Mouse (Mus musculus): ENCODE data around the gene Dapk2.

The Dapk2 gene

DNA sequence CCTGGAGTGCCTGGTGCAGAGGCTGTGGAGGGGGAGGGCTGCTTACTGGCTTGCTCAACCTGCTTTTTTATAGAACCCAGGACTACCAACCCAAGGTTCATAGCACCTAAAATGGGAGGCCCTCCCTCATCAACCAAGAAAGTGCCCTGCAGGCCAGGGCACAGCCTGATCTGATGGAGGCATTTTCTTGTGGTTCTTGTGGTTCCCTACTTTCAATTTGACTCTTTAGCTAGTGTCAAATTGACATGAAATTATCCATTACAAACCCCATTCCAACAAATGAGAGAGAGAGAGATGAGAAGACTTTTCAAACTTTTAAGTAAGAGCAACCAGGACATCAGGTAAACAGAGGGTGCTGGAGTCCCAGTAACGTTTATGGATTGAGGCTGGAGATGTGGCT, 15.8 kb upstream of the Dapk2 start:
- no peak for DNase-seq (ENCODE audit: low spot score in 2 of 2)

DNA sequence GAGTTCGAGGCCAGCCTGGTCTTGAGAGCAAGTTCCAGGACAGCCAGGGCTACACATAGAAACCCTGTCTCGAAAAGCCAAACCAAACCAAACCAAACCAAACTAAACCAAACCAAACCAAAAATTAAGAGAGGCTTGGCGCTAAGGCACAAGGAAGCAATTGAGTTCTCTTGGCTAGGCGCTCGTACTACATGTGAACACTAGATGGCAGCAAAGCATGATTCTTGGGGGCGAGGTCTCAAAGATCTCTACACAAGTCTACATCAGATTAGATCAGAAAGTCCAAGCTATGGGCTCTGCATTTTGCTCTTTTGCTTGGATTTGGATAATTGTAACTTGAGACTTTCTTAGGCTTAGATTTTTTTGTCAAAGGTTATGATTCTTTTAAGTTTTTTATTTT, 13.8 kb upstream of the Dapk2 start:
- peak; percentile 34 to 74 for DNase-seq (ENCODE audit: low spot score in 2 of 2)

DNA sequence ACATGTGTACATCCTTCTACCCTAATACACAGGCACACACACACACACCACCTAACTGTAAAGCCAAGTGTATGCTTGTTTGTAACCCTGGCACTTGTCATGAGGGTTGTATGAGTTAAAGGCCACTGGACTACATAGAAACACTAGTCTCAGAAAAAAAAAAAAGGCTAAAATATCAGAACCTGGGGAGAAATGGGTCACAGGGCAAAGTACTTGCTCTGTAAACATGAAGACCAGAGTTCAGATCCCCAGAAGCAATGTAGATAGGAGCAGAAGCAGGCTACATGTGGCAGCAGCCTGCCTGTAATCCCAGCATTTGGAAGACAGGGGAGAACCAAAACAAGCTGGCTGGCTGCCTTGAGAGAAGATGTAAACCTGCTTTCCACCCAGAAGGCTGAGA, 11.9 kb upstream of the Dapk2 start:
- no peak for DNase-seq (ENCODE audit: low spot score in 2 of 2)

- DNase-seq (ENCODE audit: low spot score in 2 of 2), result no peak
Measured at GRCm38 (mm10) chr9:66152011-66152410, 6.0 kb upstream of the Dapk2 start.

DNA sequence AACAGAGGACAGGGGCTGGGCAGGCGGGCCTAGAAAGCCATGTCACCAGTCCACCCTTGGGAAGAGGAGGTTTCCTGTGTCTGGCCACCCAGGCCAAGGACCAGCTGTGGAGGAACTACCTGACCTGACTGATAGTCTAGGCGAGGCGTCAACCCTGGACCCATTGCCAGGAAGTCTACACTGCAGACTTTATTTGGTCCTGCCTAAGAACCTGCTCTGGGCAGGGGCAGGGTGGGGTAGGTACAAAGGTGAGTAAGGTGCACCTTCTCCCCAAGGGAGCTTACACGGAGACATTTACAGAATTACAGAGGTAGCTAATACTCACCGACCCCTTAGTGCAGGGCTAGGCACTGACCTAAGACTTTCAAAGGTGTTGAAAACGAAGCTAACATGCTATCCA, 4.4 kb upstream of the Dapk2 start:
- DNase-seq (ENCODE audit: low spot score in 2 of 2), result no peak

DNA sequence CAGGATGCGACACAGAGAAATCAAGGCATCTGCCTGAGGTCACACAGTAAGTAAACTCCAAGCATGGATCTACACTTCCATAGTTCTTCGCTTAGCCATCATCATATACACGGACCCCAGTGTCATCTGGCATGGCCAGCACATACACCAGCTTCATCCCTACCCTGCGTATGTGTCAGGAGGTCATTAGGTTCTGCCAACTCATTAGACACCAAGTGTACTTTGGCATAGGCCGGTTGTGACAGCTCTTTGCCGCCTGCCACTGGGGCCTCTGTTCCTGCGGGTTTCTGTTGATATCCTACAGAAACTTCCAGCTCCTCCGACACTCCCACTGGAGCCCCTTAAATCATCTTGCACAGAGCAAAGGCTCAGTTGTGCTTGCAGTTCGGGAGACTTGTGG, 4.0 kb upstream of the Dapk2 start:
- DNase-seq (ENCODE audit: low spot score in 2 of 2), result no peak

DNA sequence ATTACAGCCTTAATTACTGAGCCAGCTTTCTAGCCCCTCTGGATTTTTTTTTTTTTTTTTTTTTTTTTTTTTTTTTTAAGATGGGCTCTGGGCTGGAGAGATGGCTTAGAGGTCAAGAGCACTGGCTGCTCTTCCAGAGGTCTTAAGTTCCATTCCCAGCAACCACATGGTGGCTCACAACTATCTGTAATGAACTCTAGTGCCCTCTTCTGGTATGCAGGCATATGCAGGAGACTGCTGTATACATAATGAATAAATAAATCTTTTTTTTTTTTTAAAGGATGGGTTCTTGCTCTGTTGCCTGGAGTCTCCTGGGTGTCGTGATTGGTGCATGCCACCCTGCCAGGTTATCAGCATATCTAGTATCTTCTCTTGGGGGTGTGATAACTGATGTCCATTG, 2.5 kb upstream of the Dapk2 start:
- DNase-seq (ENCODE audit: low spot score in 2 of 2), result no peak

DNA sequence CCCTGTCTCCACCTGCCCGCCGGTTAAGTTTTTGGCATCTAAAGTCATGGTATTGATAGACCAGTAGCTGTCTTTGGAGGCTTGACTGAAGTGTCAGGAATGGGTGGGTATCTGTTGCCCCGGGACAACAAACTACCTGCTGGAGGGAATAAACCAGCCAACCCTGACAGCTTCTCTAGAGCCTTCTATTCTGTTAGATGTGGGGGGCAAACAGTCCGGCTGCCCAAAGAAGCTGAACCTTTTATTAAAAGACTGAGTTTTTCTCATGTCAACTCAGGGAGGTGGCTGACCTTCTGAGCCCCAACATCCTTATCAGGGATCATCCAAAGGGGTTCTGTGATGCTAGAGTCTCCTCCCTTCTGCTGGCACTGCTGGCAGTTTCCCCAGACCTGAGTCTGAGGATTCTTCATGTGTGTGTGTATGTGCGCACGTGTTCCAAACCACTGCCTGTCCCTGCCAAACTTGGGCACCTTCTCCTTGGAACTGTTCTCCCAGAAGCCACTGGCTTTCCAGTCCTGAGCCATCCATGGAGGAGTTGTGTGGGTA, 935 bp downstream of the Dapk2 start:
- no peak for DNase-seq (ENCODE audit: low spot score in 2 of 2)

GRCm38 (mm10) chr9:66160155-66160554, 2.1 kb downstream of the Dapk2 start:
- DNase-seq (ENCODE audit: low spot score in 2 of 2), result no peak

DNA sequence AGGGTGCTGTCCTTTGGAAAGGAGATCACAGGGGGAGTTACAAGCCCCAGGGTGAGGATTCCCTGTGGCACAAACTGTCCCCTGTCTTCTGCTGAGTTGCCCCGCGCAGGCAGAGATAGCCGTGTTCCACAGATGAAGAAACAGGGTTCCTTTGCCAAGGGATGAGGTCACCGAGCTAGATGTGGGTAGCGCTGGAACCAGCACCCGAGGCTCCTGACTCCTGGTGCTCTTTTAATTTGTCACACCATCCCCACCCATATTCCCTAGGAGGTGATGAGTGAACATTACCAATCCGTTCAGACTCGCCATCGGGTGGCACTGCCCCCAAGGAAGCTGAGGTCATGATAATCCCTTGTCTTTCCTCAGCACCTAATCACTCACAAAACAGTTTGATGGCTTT, 5.0 kb downstream of the Dapk2 start:
- no peak for DNase-seq (ENCODE audit: low spot score in 2 of 2)

DNA sequence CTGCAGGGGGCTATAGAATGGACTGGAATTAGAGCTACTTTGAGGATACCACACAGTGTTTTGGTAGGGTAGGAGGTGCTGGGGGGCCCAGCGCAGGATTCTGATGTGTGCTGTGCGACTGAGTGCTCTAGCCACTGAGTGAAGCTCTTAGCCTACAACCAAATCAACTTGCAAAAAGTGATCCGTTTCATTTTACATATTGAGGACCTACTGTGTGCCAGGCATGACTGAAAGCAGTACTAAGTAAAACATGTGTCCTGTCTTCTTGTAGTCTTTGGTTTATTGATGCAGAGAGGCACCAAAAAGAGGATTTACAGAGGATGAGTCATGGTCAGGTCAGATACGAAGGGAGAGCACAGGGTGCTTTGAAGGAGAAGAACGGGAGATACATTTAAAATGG, 9.2 kb downstream of the Dapk2 start:
- no peak for DNase-seq (ENCODE audit: low spot score in 2 of 2)

GRCm38 (mm10) chr9:66168233-66168632, 10.2 kb downstream of the Dapk2 start:
- no peak for DNase-seq (ENCODE audit: low spot score in 2 of 2)

GRCm38 (mm10) chr9:66170506-66170905, 12.5 kb downstream of the Dapk2 start:
- no peak for DNase-seq (ENCODE audit: low spot score in 2 of 2)

- DNase-seq (ENCODE audit: low spot score in 2 of 2), result no peak
Measured at GRCm38 (mm10) chr9:66171275-66171921, 13.4 kb downstream of the Dapk2 start.

GRCm38 (mm10) chr9:66173316-66173855, 15.4 kb downstream of the Dapk2 start:
- no peak for DNase-seq (ENCODE audit: low spot score in 2 of 2)

DNA sequence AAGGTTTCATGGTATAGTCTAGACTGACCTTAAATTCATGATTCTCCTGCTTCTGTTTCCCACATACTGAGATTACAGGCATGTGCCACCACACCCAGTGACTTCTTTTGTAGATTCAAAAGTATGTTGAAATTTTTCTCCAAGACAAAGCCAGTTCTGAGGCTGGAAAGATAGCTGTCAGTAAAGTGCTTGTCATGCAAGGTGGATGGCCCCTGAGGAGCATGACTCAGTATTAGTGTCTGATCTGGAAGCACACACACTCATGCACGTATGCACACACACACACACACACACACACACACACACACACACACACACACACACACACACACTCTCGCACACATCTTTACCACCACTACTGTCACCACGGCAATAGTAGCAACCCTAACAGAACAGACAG, 17.0 kb downstream of the Dapk2 start:
- DNase-seq (ENCODE audit: low spot score in 2 of 2), result no peak

DNA sequence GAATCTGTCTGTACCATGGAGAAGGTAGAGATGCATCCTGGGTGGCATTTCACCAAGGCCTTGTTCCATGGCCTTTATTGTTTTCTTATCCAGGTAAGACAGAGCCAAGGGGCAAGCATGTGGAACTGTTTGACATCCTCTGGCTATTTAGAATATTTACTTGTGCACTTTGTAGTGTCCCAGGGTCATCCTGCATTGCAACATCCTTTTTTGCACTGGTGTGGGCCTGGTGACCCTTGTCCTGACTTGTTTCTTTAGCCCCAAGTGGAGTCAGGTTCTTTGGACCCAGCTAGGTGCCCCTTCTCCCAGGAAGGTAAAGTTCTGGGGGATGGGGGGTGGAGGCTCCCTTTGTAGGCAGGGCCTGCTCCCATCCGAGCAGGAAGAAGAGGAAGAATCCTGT, 20.0 kb downstream of the Dapk2 start:
- no peak for DNase-seq (ENCODE audit: low spot score in 2 of 2)

DNA sequence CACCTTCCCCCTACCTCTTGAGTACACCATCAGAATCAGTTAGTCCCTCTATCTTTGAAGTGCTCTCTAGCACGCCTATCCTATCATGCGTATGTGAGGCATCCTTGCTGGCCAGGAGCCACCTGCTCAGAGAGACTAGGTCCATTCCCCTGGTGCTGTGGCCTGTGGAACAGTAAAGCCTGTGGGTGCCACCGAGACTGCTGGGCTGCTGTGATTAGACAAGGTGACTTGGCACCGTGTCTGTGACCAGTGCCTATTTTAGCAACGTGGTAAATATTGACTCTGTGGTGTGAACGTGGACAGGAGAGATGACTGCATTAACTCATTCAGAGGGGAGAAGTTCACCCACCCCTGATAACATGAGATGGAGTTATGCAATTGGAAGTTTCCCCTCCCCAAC, 21.8 kb downstream of the Dapk2 start:
- no peak for DNase-seq (ENCODE audit: low spot score in 2 of 2)

- DNase-seq (ENCODE audit: low spot score in 2 of 2), result no peak
Measured at GRCm38 (mm10) chr9:66181126-66181825, 23.3 kb downstream of the Dapk2 start.

DNA sequence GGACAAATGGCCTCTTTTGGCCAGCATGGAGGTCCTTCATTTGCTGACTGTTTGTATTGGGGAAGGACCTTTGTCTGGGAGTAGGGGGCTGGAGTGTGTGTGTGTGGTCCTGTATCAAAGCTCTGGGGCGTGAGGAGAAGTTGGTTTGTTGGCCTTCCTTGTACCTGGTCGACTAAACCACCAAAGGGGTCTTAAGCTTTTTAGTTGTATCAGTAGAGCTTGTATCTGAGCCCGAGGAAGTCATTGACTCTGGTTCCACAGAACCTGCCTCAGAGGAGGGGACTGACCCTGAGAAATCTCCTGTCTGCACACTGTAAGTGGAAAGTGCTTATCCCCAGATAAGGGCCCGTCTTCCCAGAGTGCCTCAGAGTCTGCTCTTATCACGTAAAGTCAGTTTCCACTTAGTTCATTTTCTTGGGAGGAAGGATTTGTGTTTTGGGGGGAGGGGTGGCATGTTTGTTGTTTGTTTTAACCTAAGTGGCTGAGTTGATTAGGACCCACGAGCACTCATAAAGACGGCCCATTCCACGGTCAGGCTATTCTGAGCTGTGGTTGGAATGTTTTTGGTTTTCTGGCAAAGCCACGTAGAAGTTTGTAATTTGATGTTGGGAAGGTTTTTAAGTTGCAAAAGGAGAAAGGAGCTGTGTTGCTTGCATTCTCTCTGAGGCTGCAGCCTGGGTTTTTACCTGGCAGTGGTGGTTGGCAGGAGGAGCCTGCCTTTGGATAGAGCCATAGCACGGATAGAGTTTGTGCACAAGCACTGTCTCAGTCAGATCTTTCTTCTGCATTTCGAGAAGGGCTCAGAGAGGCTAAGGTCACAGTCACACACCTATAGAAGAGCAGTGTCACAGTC, 24.0 kb downstream of the Dapk2 start:
- DNase-seq (ENCODE audit: low spot score in 2 of 2), result no peak

GRCm38 (mm10) chr9:66182679-66182993, 24.6 kb downstream of the Dapk2 start:
- DNase-seq (ENCODE audit: low spot score in 2 of 2), result no peak

- no peak for DNase-seq (ENCODE audit: low spot score in 2 of 2)
Measured at GRCm38 (mm10) chr9:66183023-66183422, 25.0 kb downstream of the Dapk2 start.
